Mouse (Mus musculus) neural tube, embryonic 13.5 days (tissue): ENCODE results near the gene Pold1. TPM values are rescaled to one million over a fixed set of nuclear protein-coding genes. Genes with fewer than 3 reads are reported as not detected.

ENCODE experiments used
- ATAC-seq: fragments of 200-750 bp; cut with Nextera tagmentation; 2 replicates; pipeline ENCODE4 v1.8.0; 2017; ENCODE audit warnings: low read depth, mild to moderate bottlenecking, moderate TSS enrichment, moderate library complexity
- H3K27ac ChIP-seq: fragments of 300-500 bp; sonication (generic); replicated peaks from 2 replicates; pipeline ENCODE4 v1.5.1; 2015; ENCODE audit warnings: moderate library complexity, mild to moderate bottlenecking, inconsistent platforms
- H3K27me3 ChIP-seq: fragments of 300-500 bp; sonication (generic); 2 replicates; pipeline ENCODE4 v1.6.1; 2015; ENCODE audit warnings: mild to moderate bottlenecking, inconsistent platforms
- H3K36me3 ChIP-seq: fragments of 300-500 bp; sonication (generic); 2 replicates; pipeline ENCODE4 v1.6.1; 2015; ENCODE audit warnings: mild to moderate bottlenecking, inconsistent platforms
- H3K4me1 ChIP-seq: fragments of 300-500 bp; sonication (generic); replicated peaks from 2 replicates; pipeline ENCODE4 v1.6.1; 2015; ENCODE audit warnings: inconsistent platforms
- H3K4me2 ChIP-seq: fragments of 300-500 bp; sonication (generic); 2 replicates; pipeline ENCODE4 v1.6.1; 2015; ENCODE audit warnings: inconsistent platforms, mild to moderate bottlenecking, moderate library complexity
- H3K4me3 ChIP-seq: fragments of 300-500 bp; sonication (generic); 2 replicates; pipeline ENCODE4 v1.5.1; 2015; ENCODE audit warnings: mild to moderate bottlenecking, inconsistent platforms
- H3K9ac ChIP-seq: fragments of 300-500 bp; sonication (generic); 2 replicates; pipeline ENCODE4 v1.6.1; 2015; ENCODE audit warnings: moderate library complexity, mild to moderate bottlenecking, inconsistent platforms
- H3K9me3 ChIP-seq: fragments of 300-500 bp; sonication (generic); 2 replicates; pipeline ENCODE4 v1.6.1; 2016; ENCODE audit warnings: inconsistent platforms
- WGBS: fragments of 180-500 bp; shearing (Covaris S2); methylation state at CpG from one replicate; pipeline ENCODE4 v1.1.7; 2015; 5-methylcytosine and 5-hydroxymethylcytosine counted together
- polyA plus RNA-seq: library from polyadenylated mRNA; unstranded; fragments of >200 nt; fragmentation: Nextera tagmentation; extraction: Ambion mirVana; gene quantifications from 2 replicates; pipeline ENCODE4 v1.2.1, GENCODE M21; 2015

The Pold1 gene
- polyA plus RNA-seq, 1 experiment from 2014 or later: 22.5 TPM

GRCm38 (mm10) chr7:44537496-44537895, 11.2 kb downstream of the Pold1 start:
- Histone ChIP-seq H3K27ac (no peak overlapping the region), H3K27me3 (no peaks in the 10 kb centered on the region), H3K9me3 (no peaks in the 10 kb centered on the region), H3K36me3 (peaks cover 77% of the 10 kb centered on the region), H3K9ac (no peak overlapping the region), H3K4me3 (no peak overlapping the region), H3K4me1 (no peaks in the 10 kb centered on the region), H3K4me2 (no peak overlapping the region)
- 93% methylated on average over 13 of the region's 13 CpGs for WGBS
- ATAC-seq: no peak

GRCm38 (mm10) chr7:44537009-44537408, 11.6 kb downstream of the Pold1 start:
- WGBS: 92% methylated on average over 7 of the region's 7 CpGs
- no peaks in the 10 kb centered on the region for H3K4me1 ChIP-seq
- no peak for ATAC-seq
- no peak overlapping the region for H3K27ac ChIP-seq
- peaks cover 73% of the 10 kb centered on the region for H3K36me3 ChIP-seq
- H3K4me3 ChIP-seq: no peak overlapping the region
- no peak overlapping the region for H3K4me2 ChIP-seq
- no peak overlapping the region for H3K9ac ChIP-seq
- H3K9me3 ChIP-seq: no peaks in the 10 kb centered on the region
- no peaks in the 10 kb centered on the region for H3K27me3 ChIP-seq

- Histone ChIP-seq H3K36me3 (peaks cover 68% of the 10 kb centered on the region), H3K27ac (no peak overlapping the region), H3K9ac (no peak overlapping the region), H3K4me2 (no peak overlapping the region), H3K9me3 (no peaks in the 10 kb centered on the region), H3K27me3 (no peaks in the 10 kb centered on the region), H3K4me1 (no peaks in the 10 kb centered on the region), H3K4me3 (no peak overlapping the region)
- 94% methylated on average over 6 of the region's 6 CpGs for WGBS
- ATAC-seq: no peak
Observed at GRCm38 (mm10) chr7:44536590-44536968, 12.1 kb downstream of the Pold1 start.

GRCm38 (mm10) chr7:44535657-44536589, 12.7 kb downstream of the Pold1 start:
- H3K4me1 ChIP-seq: no peaks in the 10 kb centered on the region
- no peak overlapping the region for H3K27ac ChIP-seq
- 94% methylated on average over 27 of the region's 27 CpGs for WGBS
- H3K36me3 ChIP-seq: peaks cover 62% of the 10 kb centered on the region
- H3K4me2 ChIP-seq: no peak overlapping the region
- ATAC-seq: no peak
- H3K9ac ChIP-seq: no peak overlapping the region
- no peak overlapping the region for H3K4me3 ChIP-seq
- H3K27me3 ChIP-seq: no peaks in the 10 kb centered on the region; the same call in 1 of the 2 replicates
- H3K9me3 ChIP-seq: no peaks in the 10 kb centered on the region

GRCm38 (mm10) chr7:44534656-44535441, 13.8 kb downstream of the Pold1 start:
- 90% methylated on average over 19 of the region's 19 CpGs for WGBS
- H3K36me3 ChIP-seq: peaks cover 51% of the 10 kb centered on the region

GRCm38 (mm10) chr7:44534242-44534641, 14.4 kb downstream of the Pold1 start:
- peaks cover 45% of the 10 kb centered on the region for H3K36me3 ChIP-seq
- ATAC-seq: no peak
- peaks cover 11% of the 10 kb centered on the region for H3K27me3 ChIP-seq
- no peak overlapping the region for H3K4me3 ChIP-seq
- no peaks in the 10 kb centered on the region for H3K9me3 ChIP-seq
- H3K4me2 ChIP-seq: no peak overlapping the region
- no peak overlapping the region for H3K9ac ChIP-seq
- H3K4me1 ChIP-seq: no peaks in the 10 kb centered on the region
- no peak overlapping the region for H3K27ac ChIP-seq
- 89% methylated on average over 13 of the region's 13 CpGs for WGBS

More at GRCm38 (mm10) chr7:44534656-44535441, 13.8 kb downstream of the Pold1 start:
- H3K9ac ChIP-seq: no peak overlapping the region
- H3K4me1 ChIP-seq: no peaks in the 10 kb centered on the region
- no peaks in the 10 kb centered on the region for H3K9me3 ChIP-seq
- H3K27me3 ChIP-seq: peaks cover 5% of the 10 kb centered on the region
- H3K27ac ChIP-seq: no peak overlapping the region
- ATAC-seq: no peak
- no peak overlapping the region for H3K4me2 ChIP-seq
- H3K4me3 ChIP-seq: no peak overlapping the region

- Histone ChIP-seq H3K9me3 (no peaks in the 10 kb centered on the region), H3K4me1 (no peaks in the 10 kb centered on the region), H3K4me2 (no peak overlapping the region), H3K9ac (no peak overlapping the region), H3K27me3 (peaks cover 16% of the 10 kb centered on the region), H3K4me3 (no peak overlapping the region), H3K36me3 (peaks cover 39% of the 10 kb centered on the region), H3K27ac (no peak overlapping the region)
- ATAC-seq: no peak
- 77% methylated on average over 12 of the region's 12 CpGs for WGBS
Observed at GRCm38 (mm10) chr7:44533746-44534045, 15.0 kb downstream of the Pold1 start.

- no peak overlapping the region for H3K4me2 ChIP-seq
- no peaks in the 10 kb centered on the region for H3K9me3 ChIP-seq
- WGBS: 88% methylated on average over 29 of the region's 29 CpGs
- ATAC-seq: no peak
- H3K27me3 ChIP-seq: peaks cover 22% of the 10 kb centered on the region
- H3K4me1 ChIP-seq: peaks cover 1% of the 10 kb centered on the region; the same call in 1 of the 2 replicates
- H3K36me3 ChIP-seq: peaks cover 35% of the 10 kb centered on the region
- H3K27ac ChIP-seq: no peak overlapping the region
- no peak overlapping the region for H3K9ac ChIP-seq
- no peak overlapping the region for H3K4me3 ChIP-seq
Observed at GRCm38 (mm10) chr7:44532918-44533745, 15.5 kb downstream of the Pold1 start.

GRCm38 (mm10) chr7:44531946-44532732, 16.5 kb downstream of the Pold1 start, which contains the start of gene Spib:
Gene Spib (minus strand): TSS chr7:44532071.
- H3K27ac ChIP-seq: no peak within 1 kb of the TSS
- WGBS: 81% methylated on average over 4 of the region's 4 CpGs
- ATAC-seq: no peak

GRCm38 (mm10) chr7:44531207-44531606, 17.4 kb downstream of the Pold1 start:
- H3K36me3 ChIP-seq: peaks cover 21% of the 10 kb centered on the region; the same call in 1 of the 2 replicates
- ATAC-seq: no peak
- no peak overlapping the region for H3K4me2 ChIP-seq
- H3K9me3 ChIP-seq: no peaks in the 10 kb centered on the region
- H3K4me1 ChIP-seq: peaks cover 7% of the 10 kb centered on the region
- peaks cover 39% of the 10 kb centered on the region for H3K27me3 ChIP-seq
- no peak overlapping the region for H3K9ac ChIP-seq
- H3K27ac ChIP-seq: no peak overlapping the region
- WGBS: 54% methylated on average over 5 of the region's 5 CpGs
- no peak overlapping the region for H3K4me3 ChIP-seq

More at GRCm38 (mm10) chr7:44531946-44532732, 16.5 kb downstream of the Pold1 start, which contains the start of gene Spib:
- Histone ChIP-seq H3K9me3 (no peaks in the 10 kb centered on the region), H3K27me3 (peaks cover 30% of the 10 kb centered on the region), H3K36me3 (peaks cover 29% of the 10 kb centered on the region), H3K4me1 (peaks cover 7% of the 10 kb centered on the region), H3K4me3 (no peak within 1 kb of the TSS), H3K4me2 (no peak within 1 kb of the TSS), H3K9ac (no peak within 1 kb of the TSS)

GRCm38 (mm10) chr7:44530507-44530906, 18.1 kb downstream of the Pold1 start:
- Histone ChIP-seq H3K4me3 (no peak overlapping the region), H3K9ac (no peak overlapping the region), H3K36me3 (peaks cover 14% of the 10 kb centered on the region; the same call in 1 of the 2 replicates), H3K4me1 (peaks cover 7% of the 10 kb centered on the region), H3K27me3 (peaks cover 46% of the 10 kb centered on the region), H3K27ac (no peak overlapping the region), H3K9me3 (no peaks in the 10 kb centered on the region), H3K4me2 (no peak overlapping the region)
- no peak for ATAC-seq
- WGBS: 87% methylated on average over 3 of the region's 3 CpGs
